Mouse (Mus musculus) limb, embryonic 11.5 days (tissue): Measurements from ENCODE around the gene Elmo2. TPM values are rescaled to one million over a fixed set of nuclear protein-coding genes. Genes with fewer than 3 reads are reported as not detected.

Experiments
- ATAC-seq: fragments of 200-750 bp; cut with Nextera tagmentation; 2 replicates; pipeline ENCODE4 v1.8.0; 2017; ENCODE audit warnings: low read depth; ENCODE audit not compliant: insufficient number of reproducible peaks, low FRiP score, low TSS enrichment
- DNase-seq: peaks from one replicate; pipeline ENCODE4 v3.0.0-alpha.2; 2015; ENCODE audit warnings: low spot score
- H3K27ac ChIP-seq: fragments of 300-500 bp; sonication (generic); replicated peaks from 2 replicates; pipeline ENCODE4 v1.5.1; 2014; ENCODE audit warnings: low read depth, mild to moderate bottlenecking, low read length
- H3K27me3 ChIP-seq: fragments of 300-500 bp; sonication (generic); 2 replicates; pipeline ENCODE4 v1.6.1; 2014; ENCODE audit warnings: mild to moderate bottlenecking, low read length, mixed read lengths; ENCODE audit not compliant: control insufficient read depth, insufficient read depth
- H3K36me3 ChIP-seq: fragments of 300-500 bp; sonication (generic); 2 replicates; pipeline ENCODE4 v1.6.1; 2014; ENCODE audit warnings: mild to moderate bottlenecking, low read length, moderate library complexity, mixed read lengths; ENCODE audit not compliant: control insufficient read depth, insufficient read depth
- H3K4me1 ChIP-seq: fragments of 300-500 bp; sonication (generic); 2 replicates; pipeline ENCODE4 v1.6.1; 2014; ENCODE audit warnings: low read length, mixed read lengths; ENCODE audit not compliant: control insufficient read depth, insufficient read depth
- H3K4me2 ChIP-seq: fragments of 300-500 bp; sonication (generic); 2 replicates; pipeline ENCODE4 v1.6.1; 2014; ENCODE audit warnings: low read depth, mild to moderate bottlenecking, moderate library complexity; ENCODE audit not compliant: severe bottlenecking
- H3K4me3 ChIP-seq: fragments of 300-500 bp; sonication (generic); 2 replicates; pipeline ENCODE4 v1.5.1; 2014; ENCODE audit warnings: low read depth, low read length
- H3K9ac ChIP-seq: fragments of 300-500 bp; sonication (generic); 2 replicates; pipeline ENCODE4 v1.6.1; 2014; ENCODE audit warnings: mild to moderate bottlenecking, low read length
- H3K9me3 ChIP-seq: fragments of 300-500 bp; sonication (generic); 2 replicates; pipeline ENCODE4 v1.6.1; 2016; ENCODE audit warnings: low read length; ENCODE audit not compliant: control insufficient read depth
- WGBS: fragments of 180-500 bp; shearing (Covaris S2); extraction: QIAGEN DNeasy Blood & Tissue Kit; methylation state at CpG from one replicate; pipeline ENCODE4 v1.1.7; 2014; 5-methylcytosine and 5-hydroxymethylcytosine counted together
- polyA plus RNA-seq: library from polyadenylated mRNA; unstranded; fragments of >200 nt; fragmentation: Nextera tagmentation; extraction: Ambion mirVana; gene quantifications from 2 replicates; pipeline ENCODE4 v1.2.1, GENCODE M21; 2014

The Elmo2 gene
- polyA plus RNA-seq, 1 experiment from 2014 or later = 86.0 TPM

DNA sequence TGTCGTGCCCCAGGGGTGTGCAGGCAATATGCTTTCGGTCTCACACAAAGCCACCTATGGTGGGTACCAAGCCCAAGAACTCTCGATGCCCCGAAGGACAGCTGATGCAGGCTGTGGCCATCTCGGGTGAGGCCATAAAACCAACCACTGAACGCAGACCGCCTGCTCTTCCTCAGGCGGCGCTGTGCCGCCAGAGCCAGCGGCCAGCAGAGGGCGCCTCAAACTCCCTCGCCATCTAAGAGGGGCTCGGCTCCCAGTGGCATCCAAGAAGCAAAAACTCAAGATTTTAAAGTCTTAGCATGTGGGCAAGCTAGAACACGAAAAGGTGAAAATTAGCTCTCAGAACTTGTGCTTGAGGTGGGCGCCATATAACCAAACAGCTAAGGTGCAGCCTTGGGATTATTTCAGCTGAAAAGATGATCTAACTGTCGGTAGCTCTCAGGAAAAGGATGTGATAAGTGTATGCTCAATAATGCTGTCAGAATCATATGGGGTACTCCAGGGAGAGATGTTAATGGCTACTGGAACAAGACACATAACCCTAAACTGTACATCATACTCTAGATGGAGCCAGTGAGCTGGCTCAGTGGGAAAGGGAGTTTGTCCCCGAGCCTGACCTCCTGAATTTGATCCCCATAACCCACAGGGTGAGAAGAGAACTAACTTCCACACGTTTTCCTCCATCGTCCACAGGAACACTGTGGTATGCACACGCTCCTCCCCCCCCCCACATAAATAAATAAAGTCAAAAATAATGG is 38.2 kb upstream of the Elmo2 start:
- Histone ChIP-seq H3K36me3 (no peaks in the 10 kb centered on the region), H3K9me3 (no peaks in the 10 kb centered on the region), H3K9ac (peak overlapping the region; percentile 7; the same call in 1 of the 2 replicates), H3K4me1 (0 out of 2 replicates have a peak, but pooled peaks cover 2% of the 10 kb centered on the region), H3K27ac (no peak overlapping the region), H3K4me2 (peak overlapping the region; percentile 15; the same call in 1 of the 2 replicates), H3K4me3 (no peak overlapping the region), H3K27me3 (peaks cover 14% of the 10 kb centered on the region)
- WGBS = 12% methylated on average over 21 of the region's 21 CpGs
- ATAC-seq = no peak
- DNase-seq = peak; percentile 82

DNA sequence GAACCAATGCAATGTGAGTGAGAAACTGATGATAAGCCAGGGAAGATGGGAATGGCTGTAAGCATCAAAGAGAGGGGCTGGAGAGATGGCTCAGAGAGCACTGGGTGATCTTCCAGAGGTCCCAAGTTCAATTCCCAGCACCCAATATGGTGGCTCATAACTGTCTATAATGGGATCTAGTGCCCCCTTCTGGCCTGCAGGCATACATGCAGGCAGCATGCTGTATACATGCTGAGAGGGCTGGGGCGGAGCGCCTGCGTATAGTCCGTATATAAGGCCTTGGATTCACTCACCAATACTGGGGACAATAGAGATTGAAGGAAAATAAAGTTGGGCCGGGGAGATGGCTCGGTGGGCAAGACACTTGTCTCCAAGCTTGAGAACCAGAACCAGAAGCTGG is 37.0 kb upstream of the Elmo2 start:
- H3K27me3 ChIP-seq = peaks cover 6% of the 10 kb centered on the region
- H3K9me3 ChIP-seq = no peaks in the 10 kb centered on the region
- no peaks in the 10 kb centered on the region for H3K36me3 ChIP-seq
- H3K9ac ChIP-seq = no peak overlapping the region
- H3K4me3 ChIP-seq = no peak overlapping the region
- H3K4me1 ChIP-seq = 0 out of 2 replicates have a peak, but pooled peaks cover 2% of the 10 kb centered on the region
- ATAC-seq (no peak), DNase-seq (no peak)
- no peak overlapping the region for H3K4me2 ChIP-seq
- 90% methylated on average over 6 of the region's 6 CpGs for WGBS
- H3K27ac ChIP-seq = no peak overlapping the region

DNA sequence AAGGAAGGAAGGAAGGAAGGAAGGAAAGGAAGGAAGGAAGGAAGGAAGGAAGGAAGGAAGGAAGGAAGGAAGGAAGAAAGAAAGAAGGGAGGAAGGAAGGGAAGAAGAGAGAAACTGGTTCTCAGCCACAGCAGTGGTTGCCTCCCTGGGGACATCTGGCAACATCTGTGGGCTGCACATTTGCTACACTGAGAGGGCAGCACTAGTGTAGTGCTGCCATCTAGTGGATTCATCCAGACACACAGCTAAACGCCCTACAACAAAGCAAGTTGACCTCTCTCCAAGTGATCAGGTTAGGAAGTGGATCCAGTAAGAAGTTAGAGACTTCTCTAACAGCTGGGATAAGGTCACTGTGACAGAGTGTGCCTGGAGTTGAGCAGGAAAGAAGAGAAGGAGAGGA is 34.6 kb upstream of the Elmo2 start:
- 3% methylated on average over 1 of the region's 1 CpGs for WGBS
- no peak overlapping the region for H3K4me3 ChIP-seq
- DNase-seq (peak; percentile 86), ATAC-seq (no peak)
- no peaks in the 10 kb centered on the region for H3K9me3 ChIP-seq
- no peaks in the 10 kb centered on the region for H3K27me3 ChIP-seq
- H3K36me3 ChIP-seq = no peaks in the 10 kb centered on the region
- H3K4me2 ChIP-seq = no peak overlapping the region
- H3K27ac ChIP-seq = no peak overlapping the region
- 0 out of 2 replicates have a peak, but pooled peaks cover 2% of the 10 kb centered on the region for H3K4me1 ChIP-seq
- H3K9ac ChIP-seq = no peak overlapping the region

DNA sequence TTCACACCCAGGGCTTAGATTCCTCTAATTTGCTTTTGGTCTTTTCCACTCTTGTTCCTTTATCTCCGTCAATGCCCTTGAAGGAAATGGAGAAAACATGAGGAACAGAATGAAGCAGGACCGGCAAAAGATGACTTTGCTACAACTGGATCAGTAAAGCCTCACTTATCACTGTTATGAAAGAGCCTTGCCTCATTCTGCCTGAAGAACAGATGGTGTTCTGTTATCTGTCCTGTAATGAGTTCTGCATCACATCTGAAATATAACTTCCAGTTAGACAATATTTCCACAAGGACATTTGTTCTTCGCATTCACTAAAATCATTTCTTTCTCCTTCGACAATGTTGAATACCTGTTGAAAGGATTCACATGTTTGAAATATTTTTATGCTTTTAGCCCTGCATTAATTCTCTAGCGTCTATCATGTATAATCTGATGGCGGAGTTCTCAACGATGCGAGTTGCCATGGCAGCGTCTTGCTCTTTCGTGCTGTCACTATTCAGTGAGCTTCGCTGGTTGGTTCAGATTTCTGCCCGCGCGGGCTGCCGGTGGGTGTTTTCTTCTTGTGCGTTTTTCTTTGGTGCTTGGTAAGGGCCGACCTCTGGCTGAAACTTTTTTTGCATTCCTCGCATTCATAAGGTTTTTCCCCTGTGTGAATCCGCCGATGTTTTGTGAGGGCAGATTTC is 25.7 kb upstream of the Elmo2 start:
- DNase-seq = no peak
- Histone ChIP-seq H3K4me2 (no peak overlapping the region), H3K36me3 (no peaks in the 10 kb centered on the region), H3K9me3 (peaks cover 6% of the 10 kb centered on the region; the same call in 1 of the 2 replicates), H3K27ac (no peak overlapping the region), H3K4me3 (no peak overlapping the region), H3K4me1 (no peaks in the 10 kb centered on the region), H3K9ac (no peak overlapping the region), H3K27me3 (no peaks in the 10 kb centered on the region)
- 94% methylated on average over 20 of the region's 20 CpGs for WGBS
- ATAC-seq = no peak

DNA sequence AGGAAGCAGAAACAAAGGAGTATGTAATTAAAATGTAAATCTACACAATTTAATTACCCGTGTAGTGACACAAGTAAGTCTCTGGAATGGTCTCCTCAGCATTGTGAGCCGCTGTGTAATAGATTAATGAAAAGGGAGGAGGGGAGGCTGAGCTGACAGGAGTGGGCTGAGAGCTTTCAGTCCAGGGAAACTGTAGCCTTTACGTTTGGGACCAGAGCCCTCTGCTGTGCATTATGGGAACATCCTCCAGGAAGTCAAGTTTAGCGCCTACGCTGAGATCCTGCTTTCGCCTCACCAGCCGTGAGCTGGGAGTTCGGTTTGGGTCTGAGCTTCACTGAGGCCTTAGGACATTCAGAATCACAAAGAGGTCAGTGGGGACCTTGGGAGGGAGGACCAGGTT is 23.2 kb upstream of the Elmo2 start:
- H3K27me3 ChIP-seq = no peaks in the 10 kb centered on the region
- ATAC-seq = no peak
- no peak overlapping the region for H3K9ac ChIP-seq
- peaks cover 6% of the 10 kb centered on the region; the same call in 1 of the 2 replicates for H3K9me3 ChIP-seq
- H3K36me3 ChIP-seq = no peaks in the 10 kb centered on the region
- no peaks in the 10 kb centered on the region for H3K4me1 ChIP-seq
- no peak overlapping the region for H3K4me3 ChIP-seq
- DNase-seq = peak; percentile 45
- no peak overlapping the region for H3K27ac ChIP-seq
- H3K4me2 ChIP-seq = no peak overlapping the region
- 26% methylated on average over 8 of the region's 8 CpGs for WGBS

DNA sequence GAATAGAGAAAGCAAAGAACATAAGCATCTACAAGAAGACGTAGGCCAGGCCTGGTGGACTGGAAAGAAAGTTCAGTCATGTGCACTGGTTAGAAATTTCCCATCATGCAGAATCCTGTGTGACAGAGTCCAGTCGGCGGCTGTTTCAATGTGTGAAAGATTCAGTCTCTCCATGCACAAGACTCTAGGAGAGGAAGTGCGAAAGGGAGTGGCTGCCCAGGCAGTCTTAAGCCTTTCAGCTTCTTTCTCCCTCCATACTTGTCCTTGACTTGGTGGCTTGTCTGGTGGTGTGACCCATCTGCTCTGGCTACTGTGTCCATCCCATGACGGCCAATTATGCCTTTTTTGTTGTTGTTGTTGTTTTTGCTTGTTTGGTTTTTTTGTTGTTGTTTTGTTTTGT is 19.9 kb upstream of the Elmo2 start:
- Histone ChIP-seq H3K4me2 (no peak overlapping the region), H3K27ac (no peak overlapping the region), H3K27me3 (no peaks in the 10 kb centered on the region), H3K4me1 (no peaks in the 10 kb centered on the region), H3K9ac (no peak overlapping the region), H3K9me3 (no peaks in the 10 kb centered on the region), H3K4me3 (no peak overlapping the region), H3K36me3 (no peaks in the 10 kb centered on the region)
- no peak for DNase-seq
- no peak for ATAC-seq
- 93% methylated on average over 5 of the region's 5 CpGs for WGBS

DNA sequence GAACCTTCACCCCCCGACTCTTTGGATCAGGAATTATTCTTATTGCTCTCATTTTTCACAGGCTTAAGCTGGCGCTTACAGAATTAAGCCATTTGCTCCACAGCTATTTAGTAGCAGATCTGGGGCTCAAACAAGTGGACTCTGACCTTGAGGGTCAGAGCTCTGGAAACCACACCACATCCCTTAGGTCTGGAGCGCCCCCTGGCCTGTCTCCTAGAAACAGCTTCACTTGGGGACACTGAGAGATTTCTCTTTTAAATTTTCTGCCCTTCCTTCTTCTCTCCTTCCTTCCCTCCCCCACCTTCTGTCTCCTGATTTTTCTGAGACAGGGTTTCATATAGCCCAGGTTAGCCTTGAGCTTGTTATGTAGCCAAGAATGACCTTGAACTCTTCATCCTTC is 10.9 kb upstream of the Elmo2 start:
- peak; percentile 68 for DNase-seq
- H3K4me1 ChIP-seq = no peaks in the 10 kb centered on the region

DNA sequence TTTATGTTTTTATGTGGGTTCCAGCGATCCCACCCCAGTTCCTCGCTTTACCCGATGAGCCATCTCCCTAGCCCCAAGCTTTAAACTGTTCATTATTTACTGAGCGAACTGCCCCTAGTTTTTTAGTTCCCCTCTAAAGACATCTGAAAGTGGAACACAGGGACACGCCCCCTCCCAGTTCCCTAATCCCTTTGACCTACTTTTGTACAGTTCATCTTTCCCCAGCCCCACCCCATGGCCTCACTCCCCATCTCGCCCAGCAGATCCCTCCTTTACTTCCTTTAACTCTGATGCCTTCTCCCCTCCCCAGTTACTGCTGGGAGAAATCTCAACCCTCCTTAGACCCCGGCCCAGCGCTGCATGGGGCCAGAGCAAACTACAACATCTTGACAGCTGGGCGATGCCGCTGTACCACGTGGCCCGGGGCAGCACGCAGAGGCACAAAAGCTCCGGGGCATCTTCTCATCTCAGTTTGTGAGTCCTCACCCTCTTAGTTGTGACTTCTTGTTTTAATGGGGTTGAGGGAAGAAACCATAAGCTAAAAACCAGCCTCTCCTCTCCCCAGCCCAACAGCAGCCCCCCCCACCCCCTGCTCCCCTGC is 6.4 kb upstream of the Elmo2 start:
- DNase-seq (no peak), ATAC-seq (no peak)
- Histone ChIP-seq H3K4me2 (no peak overlapping the region), H3K36me3 (no peaks in the 10 kb centered on the region), H3K27ac (no peak overlapping the region), H3K4me3 (no peak overlapping the region), H3K27me3 (no peaks in the 10 kb centered on the region; the same call in 1 of the 2 replicates), H3K9me3 (no peaks in the 10 kb centered on the region), H3K4me1 (no peaks in the 10 kb centered on the region), H3K9ac (no peak overlapping the region)
- 54% methylated on average over 14 of the region's 14 CpGs for WGBS

More for the DNA sequence above, 10.9 kb upstream of the Elmo2 start:
- Histone ChIP-seq H3K4me2 (no peak overlapping the region), H3K27ac (no peak overlapping the region), H3K4me3 (no peak overlapping the region), H3K9ac (no peak overlapping the region), H3K36me3 (no peaks in the 10 kb centered on the region), H3K27me3 (no peaks in the 10 kb centered on the region), H3K9me3 (no peaks in the 10 kb centered on the region)
- no peak for ATAC-seq
- 19% methylated on average over 3 of the region's 3 CpGs for WGBS
